Mouse (Mus musculus): ENCODE results near the gene Lifr.

- TF ChIP-seq GATA1 (IDR thresholded peaks at IDR 0.05; ENCODE audit: borderline replicate concordance, low read length) (no peak), FLI1 (IDR thresholded peaks at IDR 0.05; ENCODE audit: low read length) (no peak)
Observed at GRCm38 (mm10) chr15:7105224-7105623, 14.8 kb downstream of the Lifr start.

Data from megakaryocyte, embryonic 14.5 days (primary cell).